Mouse (Mus musculus) ES-E14 (cell line): Measurements from ENCODE around the gene Senp3.
"Not testable (repeated sequence)": the region's sequence is repeated elsewhere in the genome, so short reads cannot be mapped to it uniquely, and the experiment has no call there.

Source experiments
- HCFC1 ChIP-seq: IDR thresholded peaks from 2 replicates; pipeline ENCODE4 v1.6.1; 2012; ENCODE audit warnings: low read length, inconsistent platforms, borderline replicate concordance; ENCODE audit not compliant: insufficient read depth
- MAFK ChIP-seq: IDR thresholded peaks from 2 replicates; pipeline ENCODE4 v1.6.1; 2014; ENCODE audit warnings: mild to moderate bottlenecking, low read depth, low read length, inconsistent platforms; ENCODE audit not compliant: insufficient read depth
- ZC3H11A ChIP-seq: IDR thresholded peaks from 2 replicates; pipeline ENCODE4 v1.6.1; 2012; ENCODE audit warnings: low read depth, mild to moderate bottlenecking, inconsistent platforms, low read length, borderline replicate concordance
- ZNF384 ChIP-seq: IDR thresholded peaks from 2 replicates; pipeline ENCODE4 v1.6.1; 2012; ENCODE audit warnings: low read depth, low read length, inconsistent platforms

GRCm38 (mm10) chr11:69702886-69703285 is 21.0 kb upstream of the Senp3 start:
- TF ChIP-seq MAFK, HCFC1, ZC3H11A, ZNF384: not testable (repeated sequence)
